Mouse (Mus musculus): Measurements from ENCODE around the gene Aebp1.

GRCm38 (mm10) chr11:5819223-5819622 is 42.5 kb upstream of the Aebp1 start:
- no peak for TF ChIP-seq CTCF (IDR thresholded peaks at IDR 0.05; ENCODE audit: borderline replicate concordance, extremely low read depth, insufficient read depth, insufficient read length)
- no peak for TF ChIP-seq POLR2A (IDR thresholded peaks at IDR 0.05; ENCODE audit: borderline replicate concordance, extremely low read depth, insufficient read depth, insufficient read length, poor library complexity, severe bottlenecking)
